Mouse (Mus musculus): ENCODE measurements at regions not wholly inside any gene's neighbourhood (a gene's known extent, or its start where the extent isn't known, plus 50 kb on each side); places are given as distances from the start of the nearest gene placed in this dataset.
A peak's percentile ranks its signal among the peaks of the same experiment; 100 is the strongest.

GRCm38 (mm10) chr12:94470981-94471380 lies 1221.0 kb upstream of the Flrt2 start:
- peak; percentile 12 for DNase-seq

GRCm38 (mm10) chr12:94488721-94489120 lies 1203.3 kb upstream of the Flrt2 start:
- DNase-seq, result no peak

GRCm38 (mm10) chr12:94508099-94508498 lies 1183.9 kb upstream of the Flrt2 start:
- DNase-seq, result no peak

GRCm38 (mm10) chr12:94509855-94510254 lies 1182.2 kb upstream of the Flrt2 start:
- DNase-seq, result peak; percentile 1

GRCm38 (mm10) chr12:94544706-94545105 lies 1147.3 kb upstream of the Flrt2 start:
- no peak for DNase-seq

GRCm38 (mm10) chr12:94560374-94561194 lies 1131.4 kb upstream of the Flrt2 start:
- DNase-seq, result no peak

- DNase-seq, result no peak
Measured at GRCm38 (mm10) chr12:94574981-94575380, 1117.0 kb upstream of the Flrt2 start.

GRCm38 (mm10) chr12:94580345-94580744 lies 1111.7 kb upstream of the Flrt2 start:
- no peak for DNase-seq

- no peak for DNase-seq
Measured at GRCm38 (mm10) chr12:94584309-94584708, 1107.7 kb upstream of the Flrt2 start.

GRCm38 (mm10) chr12:94587031-94587430 lies 1105.0 kb upstream of the Flrt2 start:
- no peak for DNase-seq

GRCm38 (mm10) chr12:94588599-94588998 lies 1103.4 kb upstream of the Flrt2 start:
- no peak for DNase-seq

- no peak for DNase-seq
Measured at GRCm38 (mm10) chr12:94589033-94589432, 1103.0 kb upstream of the Flrt2 start.

- DNase-seq, result no peak
Measured at GRCm38 (mm10) chr12:94605566-94605965, 1086.5 kb upstream of the Flrt2 start.

GRCm38 (mm10) chr12:94636555-94636954 lies 1055.5 kb upstream of the Flrt2 start:
- DNase-seq, result no peak

GRCm38 (mm10) chr12:94640153-94640552 lies 1051.9 kb upstream of the Flrt2 start:
- DNase-seq, result no peak

GRCm38 (mm10) chr12:94645302-94645701 lies 1046.7 kb upstream of the Flrt2 start:
- no peak for DNase-seq

- no peak for DNase-seq
Measured at GRCm38 (mm10) chr12:94670035-94670434, 1022.0 kb upstream of the Flrt2 start.

GRCm38 (mm10) chr12:94674925-94675324 lies 1017.1 kb upstream of the Flrt2 start:
- DNase-seq, result no peak

- no peak for DNase-seq
Measured at GRCm38 (mm10) chr12:94691341-94692029, 1000.5 kb upstream of the Flrt2 start.

- DNase-seq, result no peak
Measured at GRCm38 (mm10) chr12:94731391-94731790, 960.6 kb upstream of the Flrt2 start.

- no peak for DNase-seq
Measured at GRCm38 (mm10) chr12:94733179-94733578, 958.8 kb upstream of the Flrt2 start.

- no peak for DNase-seq
Measured at GRCm38 (mm10) chr12:94737263-94737662, 954.8 kb upstream of the Flrt2 start.

- no peak for DNase-seq
Measured at GRCm38 (mm10) chr12:94749747-94750515, 942.1 kb upstream of the Flrt2 start.

GRCm38 (mm10) chr12:94755754-94756153 lies 936.3 kb upstream of the Flrt2 start:
- no peak for DNase-seq

Measured in kidney, adult 9 months (tissue).